Mouse (Mus musculus): ENCODE results near the gene Dgki.

DNA sequence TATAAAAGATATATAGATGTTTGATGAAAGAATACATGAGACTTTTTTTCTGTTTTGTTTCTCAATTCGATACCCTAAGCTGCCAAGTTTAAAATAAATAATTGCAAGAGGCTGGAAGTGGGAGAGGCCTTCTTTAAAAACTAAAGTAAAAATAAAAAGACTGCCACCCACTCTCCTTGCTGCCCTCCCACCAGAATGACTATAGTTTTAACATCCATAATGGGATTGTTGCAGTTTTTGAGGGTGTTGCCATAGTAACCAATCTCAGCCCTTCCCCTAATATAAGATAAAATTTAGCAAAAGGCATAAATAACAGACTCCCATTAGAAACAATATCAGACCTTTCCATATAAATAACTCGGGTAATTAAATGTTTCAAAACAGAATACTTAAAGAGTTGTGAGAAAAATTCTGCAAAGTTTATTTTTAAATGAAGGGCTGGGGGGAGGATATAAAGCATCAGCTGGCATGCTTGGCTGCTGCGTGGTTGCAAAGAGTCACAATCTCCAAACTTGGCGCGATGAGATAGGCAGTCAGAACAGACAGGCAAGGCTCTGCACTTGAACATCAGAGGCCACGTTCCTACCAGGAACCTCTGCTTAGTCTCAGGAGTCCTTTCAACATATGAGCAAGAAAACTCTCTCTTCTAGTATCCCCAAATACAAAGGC, 57.8 kb downstream of the Dgki start:
- no peak for TF ChIP-seq POLR2A (IDR thresholded peaks at IDR 0.05; ENCODE audit: insufficient read depth, low read length)
- TF ChIP-seq CTCF (IDR thresholded peaks at IDR 0.05; ENCODE audit: low read depth, low read length) = no peak
- TF ChIP-seq EP300 (IDR thresholded peaks at IDR 0.05; ENCODE audit: insufficient read depth, low read depth, low read length) = no peak
